Mouse (Mus musculus): ENCODE measurements around the gene Slc35d3.

The Slc35d3 gene

GRCm38 (mm10) chr10:19850998-19851691, at the start of gene Slc35d3:
TSS of gene Slc35d3 (minus strand) at chr10:19851459.
- 0 out of 2 replicates have a peak, but pooled peaks have one; percentile 6 for ATAC-seq (ENCODE audit: low TSS enrichment)

- ATAC-seq (ENCODE audit: low TSS enrichment) = no peak
Measured at GRCm38 (mm10) chr10:19900191-19900590, 48.9 kb upstream of the Slc35d3 start.

- ATAC-seq (ENCODE audit: low TSS enrichment) = peak; percentile 74; the same call in 1 of the 2 replicates
Measured at GRCm38 (mm10) chr10:19893976-19894375, 42.7 kb upstream of the Slc35d3 start.

- no peak for ATAC-seq (ENCODE audit: low TSS enrichment)
Measured at GRCm38 (mm10) chr10:19893146-19893545, 41.9 kb upstream of the Slc35d3 start.

GRCm38 (mm10) chr10:19891686-19892085, 40.4 kb upstream of the Slc35d3 start:
- no peak for ATAC-seq (ENCODE audit: low TSS enrichment)

- peak; percentile 85 for ATAC-seq (ENCODE audit: low TSS enrichment)
Measured at GRCm38 (mm10) chr10:19889908-19890307, 38.6 kb upstream of the Slc35d3 start.

- ATAC-seq (ENCODE audit: low TSS enrichment) = no peak
Measured at GRCm38 (mm10) chr10:19886249-19886648, 35.0 kb upstream of the Slc35d3 start.

GRCm38 (mm10) chr10:19884409-19884808, 33.1 kb upstream of the Slc35d3 start:
- no peak for ATAC-seq (ENCODE audit: low TSS enrichment)

- no peak for ATAC-seq (ENCODE audit: low TSS enrichment)
Measured at GRCm38 (mm10) chr10:19880437-19880836, 29.2 kb upstream of the Slc35d3 start.

- no peak for ATAC-seq (ENCODE audit: low TSS enrichment)
Measured at GRCm38 (mm10) chr10:19879161-19879560, 27.9 kb upstream of the Slc35d3 start.

- no peak for ATAC-seq (ENCODE audit: low TSS enrichment)
Measured at GRCm38 (mm10) chr10:19877679-19878078, 26.4 kb upstream of the Slc35d3 start.

- ATAC-seq (ENCODE audit: low TSS enrichment) = no peak
Measured at GRCm38 (mm10) chr10:19877257-19877656, 26.0 kb upstream of the Slc35d3 start.

GRCm38 (mm10) chr10:19876669-19877068, 25.4 kb upstream of the Slc35d3 start:
- ATAC-seq (ENCODE audit: low TSS enrichment) = no peak

GRCm38 (mm10) chr10:19875346-19875745, 24.1 kb upstream of the Slc35d3 start:
- ATAC-seq (ENCODE audit: low TSS enrichment) = no peak

GRCm38 (mm10) chr10:19855597-19856306, 4.5 kb upstream of the Slc35d3 start:
- peak; percentile 71 for ATAC-seq (ENCODE audit: low TSS enrichment)

- ATAC-seq (ENCODE audit: low TSS enrichment) = no peak
Measured at GRCm38 (mm10) chr10:19853609-19854008, 2.4 kb upstream of the Slc35d3 start.

- ATAC-seq (ENCODE audit: low TSS enrichment) = no peak
Measured at GRCm38 (mm10) chr10:19852776-19853175, 1.5 kb upstream of the Slc35d3 start.

GRCm38 (mm10) chr10:19850544-19850997, 688 bp downstream of the Slc35d3 start:
- peak; percentile 41 for ATAC-seq (ENCODE audit: low TSS enrichment)

GRCm38 (mm10) chr10:19849771-19850365, 1.4 kb downstream of the Slc35d3 start:
- ATAC-seq (ENCODE audit: low TSS enrichment) = 0 out of 2 replicates have a peak, but pooled peaks have one; percentile 1

GRCm38 (mm10) chr10:19848928-19849770, 2.1 kb downstream of the Slc35d3 start:
- no peak for ATAC-seq (ENCODE audit: low TSS enrichment)

- ATAC-seq (ENCODE audit: low TSS enrichment) = no peak
Measured at GRCm38 (mm10) chr10:19839836-19840235, 11.4 kb downstream of the Slc35d3 start.

Measured in frontal cortex, adult (tissue).